Mouse (Mus musculus) thymus, adult 2 months (tissue): ENCODE measurements around the gene Adcy3. TPM values are rescaled to one million over a fixed set of nuclear protein-coding genes. Genes with fewer than 3 reads are reported as not detected.

Experiments
- DNase-seq: peaks from one replicate; pipeline ENCODE4 v3.0.0; 2021
- H3K27ac ChIP-seq: fragments of 200-500 bp; 2 replicates; pipeline ENCODE4 v1.5.1; 2012; ENCODE audit warnings: low read length, control low read depth; ENCODE audit not compliant: control insufficient read depth, insufficient read depth
- H3K27me3 ChIP-seq: fragments of 200-500 bp; 2 replicates; pipeline ENCODE4 v1.6.1; 2012; ENCODE audit warnings: mild to moderate bottlenecking, low read length, moderate library complexity, mixed read lengths; ENCODE audit not compliant: control insufficient read depth, insufficient read depth
- H3K36me3 ChIP-seq: fragments of 200-500 bp; 2 replicates; pipeline ENCODE4 v1.6.1; 2012; ENCODE audit warnings: mild to moderate bottlenecking, low read length, moderate library complexity; ENCODE audit not compliant: control insufficient read depth, insufficient read depth
- H3K4me1 ChIP-seq: fragments of 200-500 bp; replicated peaks from 2 replicates; pipeline ENCODE4 v1.6.1; 2012; ENCODE audit warnings: low read length; ENCODE audit not compliant: control insufficient read depth, insufficient read depth
- H3K4me3 ChIP-seq: fragments of 200-500 bp; 2 replicates; pipeline ENCODE4 v1.5.1; 2012; ENCODE audit warnings: mild to moderate bottlenecking, low read length, control low read depth, moderate library complexity; ENCODE audit not compliant: control insufficient read depth, insufficient read depth
- CTCF ChIP-seq: fragments of 200-500 bp; IDR thresholded peaks from 2 replicates; pipeline ENCODE4 v1.5.1; 2012; ENCODE audit warnings: mild to moderate bottlenecking, control low read depth, low read length, moderate library complexity, borderline replicate concordance; ENCODE audit not compliant: control insufficient read depth, poor library complexity, insufficient read depth; ENCODE audit errors: extremely low read depth
- POLR2A ChIP-seq: fragments of 200-500 bp; IDR thresholded peaks from 2 replicates; pipeline ENCODE4 v1.6.1; 2012; ENCODE audit warnings: mild to moderate bottlenecking, low read length, control low read depth, moderate library complexity; ENCODE audit not compliant: control insufficient read depth, poor library complexity, insufficient read depth; ENCODE audit errors: extremely low read depth
- WGBS: fragments of 180-500 bp; shearing (Covaris S2); methylation state at CpG from one replicate; pipeline ENCODE4 v1.1.7; 2018; 5-methylcytosine and 5-hydroxymethylcytosine counted together
- polyA plus RNA-seq: library from polyadenylated mRNA; depleted of rRNA; stranded (reverse); fragments of >200 nt; gene quantifications from 2 replicates; pipeline ENCODE4 v1.2.3, GENCODE M21; 2012

Adcy3 gene
- polyA plus RNA-seq, 1 experiment, result 20.8 TPM

DNA sequence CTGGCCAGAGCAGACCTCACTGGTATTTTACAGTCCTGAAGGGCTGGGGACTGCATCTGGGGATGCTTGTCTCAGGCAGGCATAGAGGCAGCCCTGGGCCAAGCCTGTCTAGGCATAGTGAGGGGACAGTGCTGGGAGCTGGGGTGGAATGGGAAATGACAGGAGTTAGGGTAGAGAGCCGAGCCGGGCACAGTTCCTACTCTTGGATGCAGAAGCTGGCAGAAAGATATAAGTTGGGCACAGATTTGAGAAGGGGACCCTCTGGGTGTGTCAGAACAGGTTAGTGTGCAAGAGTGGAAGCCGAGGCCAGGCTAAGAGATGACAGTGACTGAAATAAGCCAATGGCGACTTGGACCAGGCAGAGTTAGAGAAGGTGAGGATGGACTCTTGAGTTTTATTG, 69.3 kb downstream of the Adcy3 start:
- Histone ChIP-seq H3K4me3 (no peak overlapping the region), H3K27ac (no peak overlapping the region), H3K27me3 (no peaks in the 10 kb centered on the region), H3K36me3 (no peaks in the 10 kb centered on the region), H3K4me1 (no peaks in the 10 kb centered on the region)
- TF ChIP-seq CTCF (no peak), POLR2A (no peak)
- DNase-seq, result no peak
- 99% methylated on average over 4 of the region's 4 CpGs for WGBS

DNA sequence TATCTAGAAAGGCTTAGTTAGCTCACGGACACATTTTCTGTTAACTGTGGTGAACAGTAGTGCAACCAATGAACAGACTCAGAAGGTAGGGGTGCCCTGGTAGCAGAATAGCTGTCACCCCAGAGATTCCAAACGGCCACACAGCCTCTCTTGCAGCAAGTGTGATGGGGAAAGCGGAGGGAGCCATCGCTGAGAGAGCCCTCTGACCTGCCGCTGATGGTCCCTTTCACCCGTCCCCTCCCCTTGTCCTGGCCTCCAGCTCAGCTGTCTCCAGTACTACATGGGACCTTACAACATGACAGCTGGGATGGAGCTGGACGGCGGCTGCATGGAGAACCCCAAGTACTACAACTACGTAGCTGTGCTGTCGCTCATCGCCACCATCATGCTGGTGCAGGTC, 73.2 kb downstream of the Adcy3 start:
- Histone ChIP-seq H3K4me1 (no peaks in the 10 kb centered on the region), H3K27ac (no peak overlapping the region), H3K27me3 (no peaks in the 10 kb centered on the region), H3K4me3 (no peak overlapping the region), H3K36me3 (no peaks in the 10 kb centered on the region)
- WGBS, result 97% methylated on average over 11 of the region's 11 CpGs
- TF ChIP-seq CTCF, result no peak
- TF ChIP-seq POLR2A, result no peak
- no peak for DNase-seq

DNA sequence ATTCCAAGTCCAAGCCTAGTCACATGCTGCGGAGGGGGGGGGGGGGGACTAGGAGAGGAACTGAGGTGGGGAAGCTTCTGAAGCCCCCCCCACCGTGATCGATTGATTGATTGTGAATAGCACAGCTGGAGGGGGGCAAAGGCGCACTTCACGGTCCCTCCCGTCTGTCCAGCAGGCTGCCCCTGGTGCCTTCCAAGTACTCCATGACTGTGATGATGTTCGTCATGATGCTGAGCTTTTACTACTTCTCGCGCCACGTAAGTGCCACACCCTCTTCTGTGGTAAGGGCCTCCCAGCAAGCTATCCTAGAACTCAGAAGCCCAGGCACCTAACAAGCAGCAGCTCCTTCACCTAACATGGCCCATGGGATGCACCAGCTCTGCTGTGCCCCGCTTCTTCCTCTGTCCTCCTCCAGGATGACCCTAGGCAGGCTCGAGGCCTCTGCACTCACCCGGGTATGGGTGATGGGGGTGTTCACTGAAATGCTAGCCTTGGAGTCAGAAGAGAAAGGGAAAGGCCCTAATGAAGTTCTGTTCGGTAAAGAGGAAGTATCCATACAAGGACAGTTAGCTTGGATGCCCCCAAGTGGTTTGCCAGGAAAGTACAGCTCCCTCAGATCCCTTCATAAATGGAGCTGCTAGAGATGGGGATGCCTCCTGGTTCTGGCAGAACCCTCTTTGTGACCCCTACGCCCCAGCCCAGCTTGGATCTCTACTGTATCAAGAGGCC, 75.7 kb downstream of the Adcy3 start:
- 71% methylated on average over 15 of the region's 15 CpGs for WGBS
- H3K27ac ChIP-seq, result no peak overlapping the region
- no peaks in the 10 kb centered on the region for H3K4me1 ChIP-seq
- no peaks in the 10 kb centered on the region for H3K27me3 ChIP-seq
- peak; percentile 52 for DNase-seq
- no peak for TF ChIP-seq CTCF
- no peak for TF ChIP-seq POLR2A
- no peak overlapping the region for H3K4me3 ChIP-seq
- H3K36me3 ChIP-seq, result peaks cover 15% of the 10 kb centered on the region; the same call in 1 of the 2 replicates

DNA sequence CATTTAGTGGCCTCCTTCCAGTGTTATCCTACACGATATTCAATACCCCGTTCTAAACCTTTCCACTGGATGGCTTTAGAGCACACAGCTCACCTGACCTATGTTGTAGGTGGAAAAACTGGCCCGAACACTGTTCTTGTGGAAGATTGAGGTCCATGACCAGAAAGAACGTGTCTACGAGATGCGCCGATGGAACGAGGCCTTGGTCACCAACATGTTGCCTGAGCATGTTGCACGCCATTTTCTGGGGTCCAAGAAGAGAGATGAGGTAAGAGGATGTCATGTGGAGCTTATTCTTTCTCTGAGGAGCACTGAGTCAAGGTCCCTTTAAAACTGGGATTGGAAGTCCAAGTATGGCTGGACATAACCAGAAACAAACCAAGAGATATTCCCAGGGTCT, 76.3 kb downstream of the Adcy3 start:
- TF ChIP-seq CTCF (no peak), POLR2A (no peak)
- DNase-seq, result no peak
- H3K4me3 ChIP-seq, result no peak overlapping the region
- H3K36me3 ChIP-seq, result peaks cover 20% of the 10 kb centered on the region; the same call in 1 of the 2 replicates
- no peaks in the 10 kb centered on the region for H3K27me3 ChIP-seq
- no peaks in the 10 kb centered on the region for H3K4me1 ChIP-seq
- 98% methylated on average over 9 of the region's 9 CpGs for WGBS
- no peak overlapping the region for H3K27ac ChIP-seq

DNA sequence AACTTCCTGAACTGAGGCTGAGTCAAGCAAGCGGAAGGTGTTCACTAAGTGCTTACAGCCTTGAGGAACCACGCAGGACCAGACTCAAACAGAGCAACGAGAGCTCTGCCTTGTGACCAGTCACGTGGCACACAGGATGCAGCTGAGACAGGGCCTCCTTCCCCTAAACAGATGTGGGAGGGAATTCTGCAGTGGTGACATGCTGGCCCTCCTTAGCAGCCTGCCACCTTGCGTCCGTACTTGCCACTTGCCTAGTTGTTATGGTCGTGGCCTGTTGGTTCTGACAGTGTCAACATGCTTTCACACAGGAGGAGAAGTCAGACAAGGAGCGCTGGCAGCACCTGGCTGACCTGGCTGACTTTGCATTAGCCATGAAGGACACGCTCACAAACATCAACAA, 78.3 kb downstream of the Adcy3 start:
- WGBS, result 66% methylated on average over 9 of the region's 9 CpGs
- TF ChIP-seq CTCF, result no peak
- TF ChIP-seq POLR2A, result no peak
- DNase-seq, result no peak
- Histone ChIP-seq H3K27me3 (no peaks in the 10 kb centered on the region), H3K4me1 (no peaks in the 10 kb centered on the region), H3K36me3 (peaks cover 33% of the 10 kb centered on the region; the same call in 1 of the 2 replicates), H3K4me3 (no peak overlapping the region), H3K27ac (no peak overlapping the region)

DNA sequence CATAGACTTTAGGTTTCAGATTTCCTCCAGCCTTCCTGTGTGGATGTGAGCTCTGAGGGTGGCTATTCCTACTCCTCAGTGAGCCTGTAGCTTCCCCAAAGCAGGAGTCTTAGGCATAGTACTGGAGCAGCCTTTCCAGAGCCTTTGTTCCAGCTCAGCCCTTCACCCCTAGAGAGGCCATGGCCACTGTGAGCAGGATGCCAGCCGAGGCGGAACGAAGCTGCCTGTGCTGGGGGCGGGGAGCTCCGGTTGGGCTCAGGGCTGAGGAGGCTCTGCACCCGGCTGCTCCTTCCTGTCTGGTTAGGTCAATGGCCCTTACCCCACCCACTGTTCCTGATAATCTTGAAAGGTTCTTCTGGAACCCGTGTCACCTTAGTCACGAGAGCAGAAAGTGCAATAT, 80.0 kb downstream of the Adcy3 start:
- no peak overlapping the region for H3K4me3 ChIP-seq
- peaks cover 33% of the 10 kb centered on the region; the same call in 1 of the 2 replicates for H3K36me3 ChIP-seq
- TF ChIP-seq CTCF (no peak), POLR2A (no peak)
- H3K27me3 ChIP-seq, result no peaks in the 10 kb centered on the region
- no peak overlapping the region for H3K27ac ChIP-seq
- no peaks in the 10 kb centered on the region for H3K4me1 ChIP-seq
- no peak for DNase-seq
- WGBS, result 90% methylated on average over 8 of the region's 8 CpGs
